Mouse (Mus musculus) hindbrain, embryonic 11.5 days (tissue): ENCODE measurements around the gene Ankrd2. TPM values are rescaled to one million over a fixed set of nuclear protein-coding genes. Genes with fewer than 3 reads are reported as not detected.

Experiments
- ATAC-seq: fragments of 200-750 bp; cut with Nextera tagmentation; 2 replicates; pipeline ENCODE4 v1.8.0; 2017; ENCODE audit warnings: mild to moderate bottlenecking, moderate TSS enrichment, moderate library complexity; ENCODE audit not compliant: low FRiP score
- DNase-seq: peaks from one replicate; pipeline ENCODE4 v3.0.0-alpha.2; 2015; ENCODE audit warnings: low spot score
- H3K27ac ChIP-seq: fragments of 300-500 bp; sonication (generic); 2 replicates; pipeline ENCODE4 v1.5.1; 2014; ENCODE audit warnings: mild to moderate bottlenecking, low read depth, low read length
- H3K27me3 ChIP-seq: fragments of 300-500 bp; sonication (generic); 2 replicates; pipeline ENCODE4 v1.6.1; 2014; ENCODE audit warnings: mild to moderate bottlenecking, low read length, moderate library complexity, mixed read lengths; ENCODE audit not compliant: control insufficient read depth, insufficient read depth
- H3K36me3 ChIP-seq: fragments of 300-500 bp; sonication (generic); 2 replicates; pipeline ENCODE4 v1.6.1; 2014; ENCODE audit warnings: mild to moderate bottlenecking, low read length, moderate library complexity, mixed read lengths; ENCODE audit not compliant: control insufficient read depth, insufficient read depth
- H3K4me1 ChIP-seq: fragments of 300-500 bp; sonication (generic); replicated peaks from 2 replicates; pipeline ENCODE4 v1.6.1; 2014; ENCODE audit warnings: low read length, mixed read lengths; ENCODE audit not compliant: control insufficient read depth, insufficient read depth
- H3K4me2 ChIP-seq: fragments of 300-500 bp; sonication (generic); replicated peaks from 2 replicates; pipeline ENCODE4 v1.6.1; 2014; ENCODE audit warnings: mild to moderate bottlenecking, low read depth, low read length
- H3K4me3 ChIP-seq: fragments of 300-500 bp; sonication (generic); 2 replicates; pipeline ENCODE4 v1.5.1; 2014; ENCODE audit warnings: low read depth, low read length
- H3K9ac ChIP-seq: fragments of 300-500 bp; sonication (generic); 2 replicates; pipeline ENCODE4 v1.6.1; 2014; ENCODE audit warnings: low read depth, low read length
- H3K9me3 ChIP-seq: fragments of 300-500 bp; sonication (generic); 2 replicates; pipeline ENCODE4 v1.6.1; 2016; ENCODE audit warnings: low read length; ENCODE audit not compliant: control insufficient read depth
- WGBS: fragments of 180-500 bp; shearing (Covaris S2); extraction: QIAGEN DNeasy Blood & Tissue Kit; methylation state at CpG from one replicate; pipeline ENCODE4 v1.1.7; 2014; 5-methylcytosine and 5-hydroxymethylcytosine counted together
- polyA plus RNA-seq: library from polyadenylated mRNA; unstranded; fragments of >200 nt; fragmentation: Nextera tagmentation; extraction: Ambion mirVana; gene quantifications from 2 replicates; pipeline ENCODE4 v1.2.1, GENCODE M21; 2014

The Ankrd2 gene
- polyA plus RNA-seq, 1 experiment from 2014 or later = not detected

DNA sequence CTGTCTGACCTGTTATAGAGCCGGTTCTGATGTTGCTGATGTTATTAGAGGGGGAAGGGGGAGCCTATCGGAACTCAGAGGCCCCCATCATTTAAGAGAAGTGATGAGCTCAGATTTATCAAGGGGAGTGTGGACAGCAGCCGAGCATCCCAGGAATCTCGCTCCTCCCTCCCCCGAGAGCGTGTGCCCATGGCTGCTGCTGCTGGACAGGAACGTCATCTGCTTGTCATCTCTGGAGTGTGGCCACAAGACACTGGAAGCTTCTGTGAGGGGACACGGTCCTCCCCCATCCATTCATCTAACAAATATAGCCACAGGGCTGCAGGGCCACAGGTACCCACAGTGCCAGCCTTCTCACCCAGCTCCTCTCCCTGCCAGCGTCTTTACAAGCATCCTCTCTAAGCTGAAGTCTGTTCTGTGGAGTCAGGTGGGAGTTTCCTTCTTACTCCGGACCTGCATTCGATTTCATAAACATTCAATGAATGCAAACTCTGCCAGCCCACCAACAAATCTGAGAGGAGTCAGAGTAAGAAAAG lies 1.4 kb downstream of the Ankrd2 start:
- no peak overlapping the region for H3K27ac ChIP-seq
- no peaks in the 10 kb centered on the region for H3K9me3 ChIP-seq
- H3K9ac ChIP-seq = no peak overlapping the region
- no peak overlapping the region for H3K4me3 ChIP-seq
- H3K4me2 ChIP-seq = no peak overlapping the region
- 83% methylated on average over 11 of the region's 11 CpGs for WGBS
- DNase-seq = no peak
- no peaks in the 10 kb centered on the region; the same call in 1 of the 2 replicates for H3K4me1 ChIP-seq
- ATAC-seq = no peak
- no peaks in the 10 kb centered on the region for H3K27me3 ChIP-seq
- H3K36me3 ChIP-seq = no peaks in the 10 kb centered on the region

GRCm38 (mm10) chr19:42038310-42038709 lies 2.5 kb downstream of the Ankrd2 start:
- Histone ChIP-seq H3K36me3 (no peaks in the 10 kb centered on the region), H3K27ac (no peak overlapping the region), H3K9ac (no peak overlapping the region), H3K27me3 (no peaks in the 10 kb centered on the region), H3K4me1 (no peaks in the 10 kb centered on the region; the same call in 1 of the 2 replicates), H3K4me3 (no peak overlapping the region), H3K9me3 (no peaks in the 10 kb centered on the region), H3K4me2 (no peak overlapping the region)
- ATAC-seq = no peak
- no peak for DNase-seq
- 91% methylated on average over 12 of the region's 12 CpGs for WGBS

DNA sequence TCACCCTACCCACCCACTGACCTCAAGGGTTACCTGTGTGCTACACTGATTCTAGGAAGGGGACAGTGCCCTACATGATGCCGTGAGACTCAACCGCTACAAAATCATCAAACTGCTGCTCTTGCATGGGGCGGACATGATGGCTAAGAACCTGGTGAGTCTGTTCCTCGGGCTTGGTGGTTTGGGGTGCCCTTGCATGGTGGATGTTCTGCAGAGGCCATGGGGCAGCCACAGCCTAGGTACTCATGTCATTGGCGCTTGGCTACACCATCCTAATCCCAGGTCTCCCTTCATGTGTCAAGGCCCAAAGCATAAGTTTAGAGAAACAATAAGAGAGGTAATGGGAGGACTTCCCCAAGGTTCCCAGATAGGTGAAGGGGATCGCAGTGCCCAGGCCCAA lies 8.2 kb downstream of the Ankrd2 start:
- H3K4me2 ChIP-seq = no peak overlapping the region
- H3K36me3 ChIP-seq = no peaks in the 10 kb centered on the region
- H3K4me1 ChIP-seq = no peaks in the 10 kb centered on the region
- H3K9ac ChIP-seq = no peak overlapping the region
- H3K4me3 ChIP-seq = no peak overlapping the region
- H3K27me3 ChIP-seq = no peaks in the 10 kb centered on the region
- ATAC-seq (no peak), DNase-seq (no peak)
- H3K9me3 ChIP-seq = no peaks in the 10 kb centered on the region
- no peak overlapping the region for H3K27ac ChIP-seq
- 92% methylated on average over 6 of the region's 6 CpGs for WGBS

DNA sequence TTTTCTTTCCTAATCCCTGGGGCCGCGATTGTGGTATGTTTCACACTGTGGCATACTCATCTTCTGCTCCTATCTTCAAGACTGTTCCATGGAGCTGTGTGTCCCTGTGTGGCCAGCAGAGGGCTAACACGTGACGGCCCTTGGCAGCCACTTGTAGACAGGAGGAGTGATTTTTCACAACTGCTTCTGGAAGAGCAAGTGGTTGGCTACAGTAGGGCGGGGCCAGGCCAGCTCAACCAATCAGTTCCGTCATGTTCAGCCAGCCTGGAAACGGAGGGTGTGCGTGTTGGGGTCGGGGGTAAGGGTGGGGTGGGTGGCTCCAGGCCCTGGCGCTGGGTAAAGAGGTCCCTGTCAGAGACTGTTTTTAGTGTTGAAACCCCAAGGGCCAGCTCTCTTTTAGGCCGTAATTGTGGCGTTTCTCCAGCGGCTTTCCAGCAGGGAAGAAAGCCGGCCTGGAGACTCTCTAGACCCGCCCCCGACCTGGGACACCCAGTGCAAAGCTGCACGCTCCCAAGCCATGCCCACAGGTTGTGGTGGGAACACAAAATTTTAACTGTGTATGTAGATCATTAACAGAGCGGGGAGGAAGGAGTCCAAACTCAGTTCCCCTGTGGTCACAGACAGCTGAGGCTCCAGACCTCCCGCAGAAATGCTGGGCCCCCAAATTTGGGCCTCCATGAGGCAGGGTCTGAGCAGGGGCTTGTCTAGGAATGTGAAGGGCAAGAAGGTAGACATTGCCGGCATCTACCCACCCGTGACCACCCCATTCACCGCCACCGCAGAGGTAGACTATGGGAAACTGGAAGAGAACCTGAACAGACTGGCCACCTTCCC lies 9.7 kb downstream of the Ankrd2 start, which contains the start of gene Hoga1:
Gene Hoga1 (plus strand): TSS at position 342 of the 834 bp plus-strand sequence.
- no peaks in the 10 kb centered on the region for H3K4me1 ChIP-seq
- peak within 1 kb of the TSS; percentile 18 for H3K4me3 ChIP-seq
- peak within 1 kb of the TSS; percentile 27; the same call in 1 of the 2 replicates for H3K9ac ChIP-seq
- peak; percentile 87 for ATAC-seq
- H3K4me2 ChIP-seq = peak within 1 kb of the TSS; percentile 39
- no peak within 1 kb of the TSS for H3K27ac ChIP-seq
- DNase-seq = peak; percentile 76
- 28% methylated on average over 23 of the region's 23 CpGs for WGBS
- no peaks in the 10 kb centered on the region for H3K9me3 ChIP-seq
- no peaks in the 10 kb centered on the region for H3K27me3 ChIP-seq
- no peaks in the 10 kb centered on the region for H3K36me3 ChIP-seq

DNA sequence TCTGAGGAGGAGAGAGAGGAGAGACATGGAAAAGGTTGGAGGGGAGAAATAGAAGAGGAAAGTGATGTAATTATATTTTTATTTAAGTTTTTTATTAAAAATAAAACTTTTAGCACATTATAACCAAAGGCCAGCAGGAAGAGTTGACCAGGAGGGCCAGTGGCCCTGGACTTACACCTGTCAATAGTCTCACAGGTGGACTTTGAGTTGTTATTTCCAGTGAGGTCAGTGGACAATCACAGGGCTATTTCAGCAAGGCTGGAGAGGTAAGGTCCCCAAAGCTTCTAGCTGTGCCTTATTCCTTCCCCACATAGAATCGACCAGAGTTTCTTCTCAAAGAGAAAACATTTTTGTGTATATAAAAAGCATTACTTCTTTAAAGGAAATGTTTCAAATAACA lies 14.5 kb downstream of the Ankrd2 start:
- no peaks in the 10 kb centered on the region for H3K36me3 ChIP-seq
- H3K9ac ChIP-seq = no peak overlapping the region
- DNase-seq (no peak), ATAC-seq (no peak)
- H3K4me1 ChIP-seq = no peaks in the 10 kb centered on the region
- no peak overlapping the region for H3K4me3 ChIP-seq
- H3K9me3 ChIP-seq = no peaks in the 10 kb centered on the region
- H3K27ac ChIP-seq = no peak overlapping the region
- H3K27me3 ChIP-seq = no peaks in the 10 kb centered on the region
- WGBS = 90% methylated on average over 1 of the region's 1 CpGs
- no peak overlapping the region for H3K4me2 ChIP-seq

- Histone ChIP-seq H3K9me3 (no peaks in the 10 kb centered on the region), H3K4me1 (no peaks in the 10 kb centered on the region), H3K4me2 (no peak overlapping the region), H3K27ac (no peak overlapping the region), H3K27me3 (no peaks in the 10 kb centered on the region), H3K36me3 (no peaks in the 10 kb centered on the region), H3K9ac (no peak overlapping the region), H3K4me3 (no peak overlapping the region)
- WGBS = 91% methylated on average over 3 of the region's 3 CpGs
- ATAC-seq (no peak), DNase-seq (no peak)
Observed at GRCm38 (mm10) chr19:42051351-42051750, 15.6 kb downstream of the Ankrd2 start.

- DNase-seq (no peak), ATAC-seq (no peak)
- WGBS = 66% methylated on average over 4 of the region's 4 CpGs
- no peak within 1 kb of the TSS for H3K27ac ChIP-seq
- H3K36me3 ChIP-seq = no peaks in the 10 kb centered on the region
- no peak within 1 kb of the TSS for H3K9ac ChIP-seq
- no peaks in the 10 kb centered on the region for H3K27me3 ChIP-seq
- H3K9me3 ChIP-seq = no peaks in the 10 kb centered on the region
- no peaks in the 10 kb centered on the region for H3K4me1 ChIP-seq
- H3K4me3 ChIP-seq = no peak within 1 kb of the TSS
- H3K4me2 ChIP-seq = no peak within 1 kb of the TSS
Observed at GRCm38 (mm10) chr19:42051948-42052347, 16.1 kb downstream of the Ankrd2 start, which contains the start of gene 4933411K16Rik. 4933411K16Rik (plus strand) TSS chr19:42052248.

DNA sequence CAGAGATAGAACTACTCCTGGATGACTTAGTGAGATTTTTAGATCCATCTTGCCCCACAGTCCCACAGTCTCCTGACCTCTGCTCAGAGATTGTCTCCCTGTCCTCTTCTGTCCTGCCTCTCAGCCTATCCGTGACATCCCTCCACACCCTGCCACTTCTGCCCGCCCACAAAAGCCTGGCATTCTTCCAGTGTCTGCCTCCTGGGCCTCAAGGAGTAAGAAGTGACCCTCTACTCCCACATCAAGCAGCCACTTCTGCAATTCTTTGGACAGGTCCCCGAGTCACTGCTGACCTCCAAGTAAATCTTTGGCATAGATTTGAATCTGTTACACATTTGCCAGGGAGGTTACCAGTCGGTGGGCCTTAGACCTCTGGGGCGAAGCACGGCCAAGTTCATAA lies 18.5 kb downstream of the Ankrd2 start:
- no peaks in the 10 kb centered on the region for H3K9me3 ChIP-seq
- H3K9ac ChIP-seq = no peak overlapping the region
- H3K4me3 ChIP-seq = no peak overlapping the region
- H3K27ac ChIP-seq = no peak overlapping the region
- H3K27me3 ChIP-seq = no peaks in the 10 kb centered on the region
- H3K4me2 ChIP-seq = no peak overlapping the region
- 82% methylated on average over 6 of the region's 6 CpGs for WGBS
- H3K4me1 ChIP-seq = no peaks in the 10 kb centered on the region
- DNase-seq (no peak), ATAC-seq (no peak)
- H3K36me3 ChIP-seq = no peaks in the 10 kb centered on the region

DNA sequence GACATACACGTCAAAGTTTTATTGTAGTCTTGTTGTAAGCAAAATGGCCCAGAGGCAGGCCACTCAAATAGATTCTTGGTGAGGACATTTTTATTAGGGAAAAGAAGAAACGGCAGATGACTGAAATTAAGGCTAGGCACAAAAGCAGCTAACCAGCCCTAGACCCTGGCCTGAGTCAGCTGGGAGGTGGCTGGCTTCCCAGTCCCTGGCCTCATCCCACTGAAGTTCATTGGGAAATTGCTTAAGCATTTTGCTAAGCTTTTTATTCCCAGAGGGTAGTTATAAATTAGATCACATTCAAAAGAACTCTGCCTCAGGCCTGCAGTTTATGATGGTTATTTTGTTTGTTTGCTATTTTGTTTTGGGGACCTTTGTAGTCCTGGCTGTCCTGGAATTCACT lies 20.1 kb downstream of the Ankrd2 start:
- H3K27ac ChIP-seq = no peak overlapping the region
- H3K9ac ChIP-seq = no peak overlapping the region
- ATAC-seq (no peak), DNase-seq (no peak)
- no peak overlapping the region for H3K4me3 ChIP-seq
- H3K4me1 ChIP-seq = no peaks in the 10 kb centered on the region
- no peak overlapping the region for H3K4me2 ChIP-seq
- no peaks in the 10 kb centered on the region for H3K9me3 ChIP-seq
- 92% methylated on average over 2 of the region's 2 CpGs for WGBS
- no peaks in the 10 kb centered on the region for H3K36me3 ChIP-seq
- no peaks in the 10 kb centered on the region for H3K27me3 ChIP-seq
